Mouse (Mus musculus) layer of hippocampus, postnatal 36 days (tissue): ENCODE results near the gene Cacna1d. TPM values are rescaled to one million over a fixed set of nuclear protein-coding genes. Genes with fewer than 3 reads are reported as not detected.
A peak's percentile ranks its signal among the peaks of the same experiment; 100 is the strongest.

ENCODE experiments used
- DNase-seq, 2 experiments: peaks; one replicate each; pipeline ENCODE4 v3.0.0; 2022
- total RNA-seq, 2 experiments: library from RNA; stranded (reverse); gene quantifications; 2 replicates each; pipeline ENCODE4 v1.2.3; 2021

The Cacna1d gene
- total RNA-seq, 2 experiments from 2014 or later = 41.8 to 60.0 TPM

DNA sequence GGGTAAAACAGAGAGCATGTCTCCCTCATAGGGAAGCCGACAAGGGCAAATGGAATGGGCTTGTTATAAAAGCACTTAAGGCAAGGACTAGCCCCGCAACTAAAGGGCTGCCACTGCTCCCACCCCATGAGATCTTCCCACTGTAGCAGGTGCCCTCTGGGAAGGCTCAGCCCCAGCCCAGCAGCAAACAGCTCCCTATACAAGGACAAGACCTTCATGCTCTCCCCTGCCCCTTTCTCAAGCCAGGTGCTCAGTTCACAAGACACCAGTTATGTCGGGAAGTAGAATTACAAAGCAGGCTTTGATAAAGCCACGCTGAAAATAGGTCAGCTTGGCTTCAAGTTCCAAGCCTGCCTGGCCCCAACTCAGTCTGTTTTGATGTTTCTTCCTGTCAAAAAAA, 233.6 kb downstream of the Cacna1d start:
- no peak for DNase-seq

DNA sequence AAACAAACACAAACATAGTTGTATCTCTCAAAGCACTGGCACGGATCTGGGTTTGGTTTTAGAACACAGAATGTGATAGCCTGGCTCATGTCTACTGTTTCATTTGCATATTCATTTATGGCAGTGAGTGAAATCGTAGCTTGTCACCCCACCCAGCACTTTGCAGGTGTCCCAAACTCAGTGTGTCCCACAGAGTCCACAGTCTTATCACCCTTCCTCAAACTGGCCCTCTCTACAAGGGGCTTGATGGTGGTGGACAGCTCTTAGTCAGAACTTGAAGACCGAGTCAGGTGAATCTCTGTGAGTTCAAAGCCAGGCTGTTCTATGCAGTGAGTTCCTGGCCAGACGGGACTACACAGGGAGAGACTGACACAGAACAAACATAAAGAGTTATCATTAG, 234.8 kb downstream of the Cacna1d start:
- DNase-seq = no peak

DNA sequence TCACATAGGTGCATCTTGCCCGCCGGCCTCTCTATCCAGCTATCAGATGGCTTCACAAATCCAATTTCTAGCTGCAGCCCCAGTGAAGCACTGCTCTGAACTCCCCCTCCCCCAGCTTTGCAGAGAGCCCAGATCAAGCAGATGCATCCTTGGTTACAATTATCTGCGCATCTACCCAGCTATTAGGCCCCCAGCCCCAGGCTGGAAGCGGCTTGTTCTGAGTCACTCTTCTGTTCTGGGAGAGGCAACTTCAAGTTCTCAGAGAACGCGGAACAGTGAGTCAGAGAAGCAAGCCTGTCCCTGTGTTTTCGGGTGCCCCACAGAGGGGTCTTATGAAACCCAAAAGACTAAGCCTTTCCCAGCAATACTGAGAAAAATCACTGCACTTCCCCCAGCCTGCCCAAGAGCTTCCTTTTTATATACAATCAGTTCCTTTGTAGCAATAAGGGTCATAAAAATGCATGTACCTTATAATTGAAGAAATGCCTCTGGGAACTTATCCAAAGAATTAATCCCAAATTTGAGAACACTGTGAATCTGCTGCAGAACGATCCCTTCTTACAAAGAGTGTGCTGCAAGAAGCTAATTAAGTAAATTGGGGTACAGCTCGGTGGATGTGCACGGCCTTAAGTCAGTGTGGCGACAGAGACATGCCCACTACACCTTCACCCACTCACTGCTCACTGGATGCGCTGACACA, 235.4 kb downstream of the Cacna1d start:
- DNase-seq = peak; percentile 38 to 49

DNA sequence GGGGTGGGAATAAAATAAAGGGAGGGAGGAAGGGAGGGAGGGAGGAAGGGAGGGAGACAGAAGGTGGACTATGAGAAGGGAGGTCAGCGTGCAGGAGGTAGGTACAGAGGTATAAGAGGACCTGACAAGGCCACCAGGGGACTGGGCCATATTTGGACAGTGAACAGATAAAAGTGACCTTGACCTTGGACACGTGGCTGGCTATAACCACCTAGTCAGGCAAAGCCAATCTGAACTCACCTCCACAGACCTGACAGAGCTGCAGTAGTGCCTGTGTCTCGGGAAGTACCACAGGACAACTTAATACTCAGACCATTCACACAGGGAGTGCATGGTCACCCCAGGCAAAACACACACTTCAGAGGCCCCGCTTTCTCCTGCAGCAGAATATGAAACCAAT, 236.5 kb downstream of the Cacna1d start:
- no peak for DNase-seq

DNA sequence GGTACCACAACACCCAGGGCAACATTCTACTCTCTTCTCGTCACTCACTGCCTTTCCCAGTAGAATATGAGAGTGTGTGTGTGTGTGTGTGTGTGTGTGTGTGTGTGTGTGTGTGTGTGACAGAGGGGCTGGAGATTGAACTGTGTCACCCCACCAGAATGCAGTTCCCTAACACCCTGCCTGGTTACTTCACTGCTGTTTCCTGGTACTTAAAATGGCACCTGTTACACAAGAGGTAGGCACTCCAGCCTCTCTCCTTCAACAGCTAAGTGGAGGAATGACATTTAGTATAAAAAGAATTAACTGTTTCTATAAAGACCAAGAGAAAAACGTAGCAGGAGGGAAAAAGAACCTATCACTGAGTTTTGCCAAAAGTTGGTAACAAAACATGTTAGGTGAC, 238.4 kb downstream of the Cacna1d start:
- no peak for DNase-seq

DNA sequence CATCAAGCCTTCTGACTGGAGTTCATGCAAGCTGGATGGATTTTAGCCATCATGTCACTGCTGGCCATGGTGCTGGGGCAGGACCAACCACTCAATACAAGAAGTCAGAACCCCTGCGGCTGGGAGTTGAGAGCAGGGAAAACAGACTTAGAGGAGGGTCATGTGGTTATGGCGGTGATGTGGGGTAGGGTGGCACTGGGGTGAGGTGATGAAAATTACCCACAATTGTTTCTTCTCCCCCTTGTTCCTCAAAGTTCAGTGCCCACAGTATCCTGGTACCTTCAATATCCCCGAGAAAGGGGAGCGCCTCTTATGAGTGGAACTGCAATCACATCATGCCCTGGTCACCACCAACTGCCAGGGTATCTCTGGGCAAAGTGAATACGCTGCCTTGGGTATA, 239.9 kb downstream of the Cacna1d start:
- DNase-seq = no peak

DNA sequence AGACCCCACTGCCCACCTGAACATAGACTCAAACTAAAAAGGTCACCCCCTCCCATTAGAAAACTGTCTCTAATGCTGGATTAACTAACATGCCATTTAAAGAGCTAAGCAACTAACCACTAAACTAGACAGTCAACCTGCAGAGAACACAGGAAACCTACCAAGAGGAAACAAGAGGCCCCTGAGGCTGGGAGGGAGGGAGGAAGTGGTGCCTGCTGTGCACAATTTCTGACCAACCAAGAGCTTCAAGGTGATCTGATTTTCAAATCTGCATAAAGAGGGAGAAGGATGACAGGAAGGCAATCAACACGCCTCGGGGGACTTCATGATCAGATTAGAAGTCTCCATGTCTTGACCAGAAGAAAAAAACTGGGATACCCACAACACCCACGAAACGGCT, 241.7 kb downstream of the Cacna1d start:
- DNase-seq = no peak

DNA sequence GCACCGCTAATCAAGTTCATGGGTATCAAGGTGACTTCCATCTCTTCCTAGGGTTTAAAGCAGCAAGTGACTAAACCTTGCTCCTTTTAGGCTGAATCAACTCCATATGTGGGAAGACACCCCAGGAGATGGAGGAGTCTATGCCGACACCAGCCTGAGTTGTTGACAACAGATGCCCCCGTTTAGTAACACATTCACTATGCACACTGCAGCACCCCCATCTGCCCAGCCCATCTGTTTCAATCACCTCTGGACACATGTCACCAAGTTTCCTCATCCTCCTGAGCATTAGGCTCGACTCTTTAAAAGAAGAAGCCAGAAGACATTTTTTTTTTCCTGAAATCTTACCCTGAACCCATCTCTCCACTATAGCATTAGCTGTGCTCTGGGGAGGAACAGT, 242.4 kb downstream of the Cacna1d start:
- peak in 1 of 2 experiments; percentile 23 for DNase-seq

DNA sequence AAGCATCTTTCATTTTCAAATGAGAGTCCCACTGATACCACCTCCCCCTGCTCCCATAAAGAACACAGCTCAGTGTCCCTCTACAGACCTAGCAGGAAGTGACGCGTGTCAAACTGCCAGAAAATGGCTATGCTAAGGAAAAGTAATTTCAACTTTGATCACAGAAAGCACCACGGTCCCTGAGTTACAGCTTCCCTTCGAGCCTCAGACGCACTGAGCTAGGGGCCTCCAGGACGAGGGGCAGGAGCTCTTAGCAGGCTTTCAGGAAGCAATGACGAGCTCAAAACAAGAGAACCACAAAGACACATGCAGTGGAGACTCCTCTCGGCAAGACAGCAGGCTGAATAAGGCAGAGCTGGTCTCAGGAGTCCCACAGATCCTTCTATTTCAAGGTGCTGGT, 243.1 kb downstream of the Cacna1d start:
- DNase-seq = no peak

DNA sequence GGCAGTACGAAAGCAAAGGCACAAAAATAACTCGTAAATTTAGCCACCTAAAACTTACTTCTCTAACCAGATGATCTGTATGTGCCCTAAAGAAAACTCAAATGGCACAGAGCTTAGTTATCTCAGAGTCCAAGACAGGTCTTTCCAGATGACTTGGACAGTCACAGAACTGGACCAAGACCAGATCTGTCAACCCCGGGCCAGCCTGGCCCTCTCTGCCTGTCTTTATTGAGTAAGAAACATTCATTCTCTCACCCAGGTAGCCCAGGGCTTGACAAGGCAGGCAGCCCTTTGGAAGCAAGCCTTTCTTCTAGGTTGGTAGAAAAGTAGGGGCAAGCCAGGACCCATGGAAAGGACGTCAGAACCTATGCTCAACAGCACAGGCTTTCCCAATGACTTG, 243.6 kb downstream of the Cacna1d start:
- no peak for DNase-seq

DNA sequence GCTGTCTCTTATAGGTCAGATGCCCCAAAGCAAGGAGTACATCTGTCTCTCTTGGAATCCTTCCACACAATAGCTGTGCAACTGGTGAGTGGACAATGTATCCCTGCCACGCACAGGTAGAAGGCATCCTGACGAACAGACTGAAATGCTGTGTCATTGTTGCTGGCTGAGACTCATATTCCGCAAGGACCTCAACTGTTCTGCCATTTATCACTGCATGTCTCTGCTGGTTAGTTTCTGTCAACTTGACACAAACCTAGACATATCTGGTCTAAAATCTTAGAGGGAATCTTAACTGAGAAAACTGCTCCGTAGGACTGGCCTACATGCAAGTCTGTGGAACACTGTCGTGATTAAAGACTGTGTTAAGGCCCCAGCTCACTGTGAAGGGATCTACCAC, 246.5 kb downstream of the Cacna1d start:
- DNase-seq = peak in 1 of 2 experiments; percentile 0

DNA sequence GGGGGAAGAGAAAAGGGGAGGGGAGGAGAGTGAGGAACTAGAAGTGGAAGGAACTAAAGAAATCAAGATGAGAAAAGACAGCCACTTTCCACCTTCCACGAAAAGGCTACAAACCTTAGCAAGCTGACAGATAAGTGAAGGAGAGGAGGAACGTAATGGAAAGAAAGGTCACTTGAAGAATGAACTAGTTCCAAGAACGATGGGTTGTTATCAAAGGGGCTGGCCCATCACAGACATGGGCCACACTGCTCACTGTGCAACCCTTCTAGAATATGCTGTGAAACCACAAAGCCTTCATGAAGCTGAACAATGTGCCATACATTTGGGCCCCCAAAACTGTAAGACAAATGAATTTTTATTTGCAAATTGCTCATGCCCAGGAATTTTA, 248.4 kb downstream of the Cacna1d start:
- DNase-seq = no peak

DNA sequence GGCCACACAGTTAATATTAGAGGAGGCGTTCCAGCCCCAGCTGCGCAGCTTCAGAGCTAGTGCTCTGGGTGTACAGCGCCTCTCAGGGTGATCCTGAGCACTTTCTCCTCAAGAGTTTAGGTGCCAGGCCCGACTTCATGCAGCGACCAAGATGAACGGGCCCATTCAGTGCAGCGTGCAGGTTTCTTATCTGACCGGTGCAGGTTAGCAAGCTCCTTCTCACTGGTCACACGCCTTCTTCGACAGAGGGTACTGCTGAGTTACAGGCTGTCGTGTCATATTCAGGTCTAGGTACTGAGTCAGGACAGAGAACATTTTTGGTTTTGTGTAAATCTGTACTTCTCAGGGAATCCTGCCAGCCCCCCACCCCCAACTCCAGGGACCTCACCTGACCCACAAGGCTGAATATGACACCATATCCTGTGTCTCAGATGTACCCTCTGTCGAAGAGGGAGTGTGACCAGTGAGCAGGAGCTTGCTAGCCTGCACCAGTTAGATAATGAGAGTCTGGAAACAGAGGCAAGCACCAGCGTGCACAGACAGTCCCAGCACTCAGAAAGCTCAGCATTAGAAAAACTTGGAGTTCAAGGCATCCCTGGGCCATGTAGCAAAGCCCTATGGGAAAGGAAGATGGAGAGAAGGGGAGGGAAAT, 249.0 kb downstream of the Cacna1d start:
- DNase-seq = no peak

DNA sequence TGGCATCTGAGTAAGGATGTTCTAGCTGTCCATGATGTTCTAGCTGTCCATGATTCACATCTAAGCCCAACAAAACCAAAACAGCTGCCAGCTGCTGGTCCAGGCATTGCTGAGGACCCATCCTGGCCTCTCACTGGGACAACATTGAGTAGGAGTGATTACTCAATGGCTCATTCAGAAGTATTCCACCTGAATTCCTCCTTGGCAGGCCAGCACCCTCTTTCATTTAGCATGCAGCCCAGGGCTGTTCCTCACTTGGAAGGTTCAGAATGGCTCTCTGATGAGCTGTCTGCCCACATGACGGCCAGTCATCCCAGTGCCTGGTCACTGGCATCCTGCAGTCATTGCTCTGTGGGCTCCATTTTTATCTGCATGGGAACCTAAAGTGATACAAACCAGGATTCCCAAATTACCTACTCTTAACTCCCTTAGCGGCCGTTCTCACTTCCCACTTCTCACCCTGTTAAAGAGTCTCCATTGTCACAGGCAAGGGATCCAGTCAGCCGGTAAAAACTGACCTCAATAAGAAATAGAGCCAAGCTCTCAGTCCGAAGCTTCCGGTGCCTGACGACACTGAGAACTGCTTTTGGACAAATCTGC, 250.2 kb downstream of the Cacna1d start:
- no peak for DNase-seq

DNA sequence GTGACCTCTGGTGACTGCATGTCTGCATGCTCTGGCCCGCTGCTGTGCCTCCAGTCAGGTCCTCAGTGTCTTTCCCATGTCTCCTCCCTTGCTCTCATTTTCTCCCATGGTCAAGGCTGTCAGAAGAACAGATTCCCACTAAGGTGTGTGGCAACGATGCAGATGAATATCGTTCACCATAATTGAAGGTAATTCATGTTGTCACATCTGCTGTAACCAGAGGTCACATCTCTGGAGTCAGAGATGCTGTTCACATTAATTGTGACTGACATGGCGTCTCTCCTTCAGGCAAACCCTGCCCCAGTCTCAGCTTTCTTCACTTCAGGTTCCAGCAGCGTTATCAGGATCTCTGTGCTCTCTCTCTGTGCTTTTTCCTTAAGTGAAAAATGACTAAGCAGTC, 252.4 kb downstream of the Cacna1d start:
- DNase-seq = no peak

DNA sequence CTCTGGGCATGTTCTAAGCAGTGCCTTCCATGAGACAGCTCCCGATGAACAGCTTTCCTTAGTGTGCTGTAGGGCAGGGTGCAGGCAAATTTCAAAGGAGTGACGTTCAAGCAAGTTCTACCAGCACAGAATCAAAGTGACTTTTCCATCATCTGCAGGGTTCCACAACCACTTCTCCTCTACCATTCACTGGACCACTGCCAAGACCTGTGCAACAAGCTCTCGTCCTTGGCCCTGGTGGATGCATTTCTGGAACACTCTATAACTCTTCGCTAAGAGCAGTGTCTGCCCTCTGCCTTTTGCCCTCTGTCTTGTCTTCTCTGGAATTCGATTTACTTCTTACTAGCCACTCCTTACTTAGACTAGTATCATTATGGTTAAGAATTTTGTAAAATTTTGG, 266.1 kb downstream of the Cacna1d start:
- no peak for DNase-seq

DNA sequence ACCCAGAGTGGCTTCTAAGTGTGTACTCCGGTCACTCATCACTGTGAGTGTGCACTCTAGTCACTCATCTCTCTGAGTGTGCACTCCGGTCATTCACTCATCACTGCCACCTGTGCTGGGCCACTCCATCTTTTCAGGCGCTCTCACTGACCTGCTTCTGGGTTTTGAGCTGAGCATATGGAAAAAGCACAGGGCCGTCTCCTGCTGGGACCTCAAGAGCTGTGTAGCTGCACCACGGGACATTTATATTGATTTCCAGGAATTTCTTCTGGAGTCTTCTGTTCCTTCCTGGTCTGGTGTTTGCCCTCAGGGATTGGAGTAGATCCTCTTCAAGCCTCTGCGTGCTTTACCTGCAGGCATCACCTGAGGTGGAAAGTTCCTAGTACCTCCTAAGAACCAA, 269.2 kb downstream of the Cacna1d start:
- no peak for DNase-seq

DNA sequence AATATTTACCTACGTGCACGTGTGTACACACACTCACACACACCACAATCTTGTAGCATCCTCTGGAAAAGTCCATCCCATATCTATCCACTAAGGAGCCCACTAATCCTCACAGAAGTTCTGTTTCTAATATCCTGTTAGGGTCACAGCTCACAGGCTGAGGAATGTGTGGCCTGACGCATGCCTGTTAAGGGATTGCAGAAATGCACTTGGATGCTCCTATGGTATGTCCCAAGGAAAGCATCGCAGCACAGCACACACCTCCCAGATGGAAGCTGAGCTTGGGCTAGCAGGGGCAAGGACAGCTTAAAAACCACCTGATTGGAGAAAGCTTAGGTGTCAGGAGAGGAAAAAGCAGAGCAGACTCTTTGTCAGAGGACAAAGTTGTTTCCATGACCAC, 271.4 kb downstream of the Cacna1d start:
- no peak for DNase-seq

DNA sequence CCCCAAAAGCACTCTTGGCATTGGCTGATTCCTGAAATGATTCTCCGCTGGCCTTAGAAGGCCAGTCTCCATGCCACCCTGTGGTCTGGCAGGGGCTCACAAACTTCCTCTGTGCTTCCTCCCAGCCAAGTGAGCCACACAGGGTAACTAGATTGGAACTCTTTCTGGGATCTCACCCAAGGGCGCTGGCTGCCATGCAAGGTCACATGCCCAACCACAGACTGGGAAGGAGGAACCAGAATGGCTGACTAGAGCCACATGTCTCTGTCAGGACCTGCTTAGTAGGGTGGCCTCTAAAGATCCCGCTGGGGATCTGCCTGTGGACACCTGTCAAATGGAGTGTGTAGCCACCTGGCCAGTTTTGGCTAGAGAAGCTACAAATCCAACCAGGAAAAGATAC, 273.1 kb downstream of the Cacna1d start:
- peak; percentile 58 to 61 for DNase-seq

DNA sequence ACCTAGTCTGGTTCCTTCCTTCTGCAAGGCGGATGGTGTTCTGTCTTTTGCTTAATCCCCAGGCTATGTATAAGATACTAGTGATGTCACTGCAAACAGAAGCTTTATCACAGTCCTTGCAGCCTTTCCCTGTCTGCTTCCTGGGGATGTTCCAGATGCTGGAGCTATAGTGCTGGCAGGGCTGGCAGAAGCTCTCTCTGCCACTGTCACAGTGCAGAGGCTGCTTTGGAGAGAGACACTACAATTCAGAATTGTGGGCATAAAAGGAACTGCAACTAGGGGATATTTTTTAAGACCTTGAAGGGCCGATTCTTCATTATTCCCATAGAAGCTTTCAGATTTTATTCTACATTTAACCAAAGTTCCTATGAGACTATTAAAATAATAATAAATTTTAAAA, 274.1 kb downstream of the Cacna1d start:
- DNase-seq = no peak

DNA sequence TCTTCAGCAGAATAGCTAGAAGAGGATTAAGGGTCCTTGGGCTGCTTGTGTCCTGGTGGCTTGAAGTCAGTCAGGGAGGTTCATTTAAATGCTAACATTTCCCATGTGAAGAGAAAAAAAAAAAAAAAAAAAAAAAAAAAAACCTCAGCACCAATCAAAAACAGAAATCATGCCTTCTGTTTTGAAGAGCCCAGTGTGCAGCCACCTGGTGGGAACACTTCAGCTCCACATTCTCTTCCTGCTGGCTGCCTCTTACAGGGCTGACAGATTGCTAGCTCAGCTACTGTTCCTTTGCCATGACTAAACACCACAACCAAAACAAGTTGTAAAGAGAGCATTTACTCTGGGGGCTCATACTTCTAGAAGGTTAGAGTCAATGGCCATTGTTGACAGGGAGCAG, 283.1 kb downstream of the Cacna1d start:
- DNase-seq = peak in 1 of 2 experiments; percentile 24

DNA sequence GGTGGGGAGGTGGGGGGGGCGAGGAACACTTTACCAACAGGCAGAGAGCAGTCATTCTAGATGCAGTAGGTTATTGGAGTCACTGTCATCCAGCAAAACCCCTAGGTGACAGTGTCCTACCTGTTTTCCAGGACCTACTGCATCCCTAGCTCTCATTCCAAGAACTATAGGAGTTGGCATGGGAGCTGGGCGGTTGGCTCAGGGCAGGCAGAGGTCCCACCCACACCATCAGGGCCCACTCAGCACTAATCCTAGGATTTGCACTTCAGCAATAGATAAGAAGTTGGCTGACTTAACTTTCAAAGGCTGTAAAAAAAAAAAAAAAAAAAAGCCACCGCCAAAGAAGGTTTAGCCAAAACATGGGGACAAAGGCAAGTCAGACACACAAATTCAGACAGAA, 285.4 kb downstream of the Cacna1d start:
- DNase-seq = no peak

DNA sequence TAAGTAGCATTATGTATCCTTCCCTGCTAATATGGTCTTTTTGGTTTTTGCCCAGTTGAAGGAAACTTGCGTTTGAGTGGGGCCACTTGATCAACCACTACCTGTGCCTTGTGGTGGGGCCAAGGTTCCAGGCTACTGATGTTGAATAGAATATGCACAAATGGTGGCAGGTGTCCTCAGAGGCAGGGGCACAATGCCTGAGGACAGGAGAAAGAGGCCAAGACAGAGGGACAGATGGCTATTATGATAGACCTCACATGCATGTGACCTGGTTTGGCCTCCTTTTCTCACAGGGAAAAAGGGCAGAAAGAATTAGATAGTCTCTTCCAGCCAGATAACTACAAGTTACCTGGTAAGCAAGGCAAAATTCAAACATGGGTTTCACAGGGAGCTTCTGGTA, 286.7 kb downstream of the Cacna1d start:
- no peak for DNase-seq

DNA sequence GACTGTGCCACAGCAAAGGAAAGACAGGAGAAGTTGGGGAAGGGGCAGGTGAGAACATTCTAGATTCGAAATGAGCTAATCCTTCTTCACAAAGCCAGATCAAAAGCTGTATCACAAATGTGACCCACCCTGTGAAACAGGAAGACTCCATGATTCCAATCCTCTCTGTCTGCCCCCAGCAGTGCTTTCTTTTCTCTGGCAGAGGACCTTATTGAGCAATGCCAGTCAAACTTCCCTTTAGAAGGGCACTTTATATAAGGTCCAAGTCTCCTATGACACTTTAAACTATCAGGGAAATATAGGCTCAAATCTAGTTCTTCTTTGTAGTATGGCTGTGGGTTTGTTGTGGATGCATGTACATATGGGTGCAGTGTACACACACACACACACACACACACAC, 290.9 kb downstream of the Cacna1d start:
- DNase-seq = no peak
